ENCODE assay signal across 9 mouse cellular contexts in the genomic region with DNA sequence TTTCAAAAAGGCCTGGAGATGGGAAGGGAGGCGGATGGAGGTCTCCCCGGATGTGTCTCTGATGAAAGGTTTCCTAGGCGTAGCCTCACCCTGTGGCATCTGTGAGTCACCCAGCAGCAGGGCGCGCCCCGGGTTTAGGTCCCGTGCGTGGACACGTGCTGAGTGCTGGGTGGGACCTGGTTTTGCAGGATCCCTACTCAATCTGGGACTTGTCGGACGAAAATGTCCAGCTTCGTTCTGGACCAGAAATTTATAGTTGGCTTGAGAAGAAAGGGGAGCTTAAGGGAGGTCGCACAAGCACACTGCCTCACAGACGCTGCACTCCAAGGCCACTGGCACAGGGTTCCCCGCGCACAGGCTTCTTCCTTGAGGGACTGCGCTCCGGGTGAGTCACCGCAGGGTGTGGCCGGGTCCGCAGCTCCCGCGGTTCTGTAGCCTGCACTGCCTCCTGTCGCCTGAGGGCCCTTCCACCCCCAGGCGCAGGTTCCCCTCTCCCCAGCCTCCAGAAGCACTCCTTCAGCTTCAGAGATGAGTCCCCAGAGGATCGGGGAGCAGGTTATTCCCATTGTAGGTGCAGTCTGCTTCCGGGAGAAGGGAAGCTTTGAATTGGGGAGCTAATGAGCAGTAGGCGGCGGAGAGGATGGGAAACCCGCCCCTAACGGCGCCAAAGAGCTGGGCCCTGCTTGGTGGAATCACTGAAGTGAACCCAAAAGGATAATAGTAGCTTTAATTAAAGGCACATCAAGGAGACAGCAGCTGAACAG. TPM values are rescaled to one million over a fixed set of nuclear protein-coding genes. Genes with fewer than 3 reads are reported as not detected.
DNase-seq lines count a peak whose midpoint lies in the region; ATAC-seq and TF ChIP-seq lines count a peak whose summit lies in the region.
"Had no signal": no experiment of that assay in that cellular context is flagged by ENCODE, and none has a peak within 500 bp of the region (broad histone marks: within the 10 kb centered on the region; RNA-seq: fewer than 3 reads in every experiment).

No protein-coding gene starts in this region.

- ATAC-seq in cerebellum, adult (ENCODE audit: insufficient number of reproducible peaks, low FRiP score, low TSS enrichment): peak; percentile 83
- peak; percentile 82 for ATAC-seq in forebrain, embryonic 16.5 days
- peak; percentile 82; the same call in 1 of the 2 replicates for ATAC-seq in lung, embryonic 15.5 days (ENCODE audit: borderline replicate concordance, extremely low read depth, low FRiP score, low TSS enrichment)
- ATAC-seq in neural tube, embryonic 15.5 days (ENCODE audit: low FRiP score): peak; percentile 84

- H3K4me2 ChIP-seq in forebrain, embryonic 16.5 days (ENCODE audit: low read length): peak overlapping the region; percentile 79
- peak overlapping the region; percentile 88 for H3K4me2 ChIP-seq in lung, embryonic 15.5 days
- H3K4me2 ChIP-seq in neural tube, embryonic 15.5 days: peak overlapping the region; percentile 94

- intact Hi-C loops in heart, postnatal 25 days (cut with DNase I): loop anchor here (1.0 to 5.0 kb wide), 3 partner anchors 51 to 283 kb away; a partner anchor contains a TSS

- peak; percentile 47 to 53; a peak in 3 of 4 replicates for TF ChIP-seq POLR2A in MEL (IDR thresholded peaks at IDR 0.05; ENCODE audit: control insufficient read depth in 1 of 2, insufficient read depth in 1 of 2, low read depth in 1 of 2, low read length in 2 of 2, poor library complexity in 1 of 2)

- under 1% methylated on average over 32 of the region's 32 CpGs for WGBS in forebrain, embryonic 16.5 days
- 6% methylated on average over 32 of the region's 32 CpGs for WGBS in large intestine, adult 2 months
- 4% methylated on average over 32 of the region's 32 CpGs for WGBS in lung, embryonic 15.5 days
- 2% methylated on average over 32 of the region's 32 CpGs for WGBS in neural tube, embryonic 15.5 days

- peak overlapping the region; percentile 72 for H3K9ac ChIP-seq in MEL (ENCODE audit: control insufficient read depth, low read depth, low read length, poor library complexity, severe bottlenecking)
- H3K9ac ChIP-seq in forebrain, embryonic 16.5 days (replicated peaks; ENCODE audit: low read depth, low read length): peak overlapping the region; percentile 70
- peak overlapping the region; percentile 0; the same call in 1 of the 2 replicates for H3K9ac ChIP-seq in lung, embryonic 15.5 days
- H3K9ac ChIP-seq in neural tube, embryonic 15.5 days (replicated peaks): peak overlapping the region; percentile 47

- peak overlapping the region; percentile 79 for H3K27ac ChIP-seq in MEL (ENCODE audit: control insufficient read depth, low read depth, low read length)
- peak overlapping the region; percentile 38; the same call in 1 of the 2 replicates for H3K27ac ChIP-seq in forebrain, embryonic 16.5 days (ENCODE audit: low read length)
- H3K27ac ChIP-seq in lung, embryonic 15.5 days: no peak overlapping the region
- H3K27ac ChIP-seq in neural tube, embryonic 15.5 days (replicated peaks): peak overlapping the region; percentile 72

- H3K79me2 ChIP-seq in MEL (ENCODE audit: control insufficient read depth, insufficient read depth, low read length, poor library complexity): no peaks in the 10 kb centered on the region; the same call in 1 of the 2 replicates

- peak; percentile 54 for TF ChIP-seq RAD21 in MEL (IDR thresholded peaks at IDR 0.05; ENCODE audit: low read depth, low read length)

- H3K9me3 ChIP-seq in MEL (replicated peaks; ENCODE audit: insufficient read depth, low read length): no peaks in the 10 kb centered on the region
- no peaks in the 10 kb centered on the region for H3K9me3 ChIP-seq in forebrain, embryonic 16.5 days (ENCODE audit: control insufficient read depth, low read length)
- no peaks in the 10 kb centered on the region for H3K9me3 ChIP-seq in lung, embryonic 15.5 days
- H3K9me3 ChIP-seq in neural tube, embryonic 15.5 days (replicated peaks): no peaks in the 10 kb centered on the region

- peaks cover 0 to 7% of the 10 kb centered on the region in 2 experiments; a peak in 2 of 4 replicates for H3K36me3 ChIP-seq in MEL (ENCODE audit: control insufficient read depth in 1 of 2, insufficient read depth in 2 of 2, low read length in 2 of 2)
- no peaks in the 10 kb centered on the region for H3K36me3 ChIP-seq in forebrain, embryonic 16.5 days (ENCODE audit: control insufficient read depth, insufficient read depth)
- H3K36me3 ChIP-seq in lung, embryonic 15.5 days: no peaks in the 10 kb centered on the region
- no peaks in the 10 kb centered on the region for H3K36me3 ChIP-seq in neural tube, embryonic 15.5 days

- H3K27me3 ChIP-seq in MEL (ENCODE audit: control insufficient read depth in 1 of 2, insufficient read depth in 2 of 2, low read length in 2 of 2): no peaks in the 10 kb centered on the region
- H3K27me3 ChIP-seq in forebrain, embryonic 16.5 days (replicated peaks; ENCODE audit: control insufficient read depth, insufficient read depth, low read length): no peaks in the 10 kb centered on the region
- peaks cover 3% of the 10 kb centered on the region; the same call in 1 of the 2 replicates for H3K27me3 ChIP-seq in lung, embryonic 15.5 days
- H3K27me3 ChIP-seq in neural tube, embryonic 15.5 days (replicated peaks): no peaks in the 10 kb centered on the region

- DNase-seq in MEL (ENCODE audit: low read depth, low spot score): peak; percentile 85
- peak; percentile 81 for DNase-seq in heart, postnatal 25 days (ENCODE audit: low spot score)
- DNase-seq in large intestine, adult 2 months (ENCODE audit: low read depth, low spot score): peak; percentile 59
- peak; percentile 90 for DNase-seq in urinary bladder, postnatal 14 days (ENCODE audit: low spot score)

- peaks cover 5% of the 10 kb centered on the region in 2 experiments for H3K4me1 ChIP-seq in MEL (ENCODE audit: control insufficient read depth in 1 of 2, insufficient read depth in 2 of 2, low read length in 2 of 2)
- H3K4me1 ChIP-seq in forebrain, embryonic 16.5 days (replicated peaks; ENCODE audit: control insufficient read depth, insufficient read depth, low read length): peaks cover 9% of the 10 kb centered on the region
- H3K4me1 ChIP-seq in lung, embryonic 15.5 days: peaks cover 15% of the 10 kb centered on the region
- peaks cover 16% of the 10 kb centered on the region for H3K4me1 ChIP-seq in neural tube, embryonic 15.5 days

- TF ChIP-seq EP300 in MEL (IDR thresholded peaks at IDR 0.05; ENCODE audit: low read depth in 1 of 2, low read length in 2 of 2): peak in 1 of 2 experiments; percentile 14; a peak in 2 of 4 replicates

- peak overlapping the region; percentile 65 to 72 for H3K4me3 ChIP-seq in MEL (ENCODE audit: control insufficient read depth in 1 of 2, insufficient read depth in 1 of 2, low read depth in 2 of 2, low read length in 2 of 2)
- peak overlapping the region; percentile 48 for H3K4me3 ChIP-seq in forebrain, embryonic 16.5 days (replicated peaks; ENCODE audit: low read length)
- peak overlapping the region; percentile 41 for H3K4me3 ChIP-seq in lung, embryonic 15.5 days
- H3K4me3 ChIP-seq in neural tube, embryonic 15.5 days (replicated peaks): peak overlapping the region; percentile 42

- TF ChIP-seq CTCF in MEL (IDR thresholded peaks at IDR 0.05 in 2 of 3, conservative IDR thresholded peaks at IDR 0.05 in 1 of 3; ENCODE audit: control insufficient read depth in 1 of 3, insufficient read depth in 1 of 3, low read depth in 2 of 3, low read length in 3 of 3, poor library complexity in 1 of 3, severe bottlenecking in 1 of 3): peak in 2 of 3 experiments; percentile 55 to 65; a peak in 5 of 6 replicates

RNA-seq across cellular contexts. Expression of a gene that starts 8.4 kb away (rescaled TPM):
- total RNA-seq in MEL (2012; rRNA removed): not detected in 2 replicates
- polyA plus RNA-seq in MEL (2012; ENCODE audit: insufficient read depth in 1 of 2, insufficient read length in 2 of 2, low read depth in 1 of 2, low replicate concordance in 2 of 2, missing spikeins in 1 of 2): not detected
- 0.97 TPM in 1 of 2 replicates, not detected in the other for polyA plus RNA-seq in forebrain, embryonic 16.5 days (2015; fragmentation: Nextera tagmentation; extraction: Ambion mirVana)
- not detected for total RNA-seq in heart, postnatal 25 days (2021)
- not detected in 2 replicates for polyA plus RNA-seq in large intestine, adult 2 months (2012; rRNA removed)
- not detected in 2 replicates for polyA plus RNA-seq in lung, embryonic 15.5 days (2015; fragmentation: Nextera tagmentation; extraction: Ambion mirVana)
- polyA plus RNA-seq in neural tube, embryonic 15.5 days (2015; fragmentation: Nextera tagmentation; extraction: Ambion mirVana): 0.72 TPM in 1 of 2 replicates, not detected in the other
- total RNA-seq: layer of hippocampus, postnatal 25 days had no signal

RNA-seq across cellular contexts. Expression of a gene that starts 10.9 kb away (rescaled TPM):
- not detected in 2 replicates for total RNA-seq in MEL (2012; rRNA removed)
- not detected for polyA plus RNA-seq in MEL (2012; ENCODE audit: insufficient read depth in 1 of 2, insufficient read length in 2 of 2, low read depth in 1 of 2, low replicate concordance in 2 of 2, missing spikeins in 1 of 2)
- polyA plus RNA-seq in forebrain, embryonic 16.5 days (2015; fragmentation: Nextera tagmentation; extraction: Ambion mirVana): 1.9 and 4.2 TPM in 2 replicates
- 1 to 10 TPM; 5.9 to 6.5 TPM for total RNA-seq in heart, postnatal 25 days (2021)
- polyA plus RNA-seq in large intestine, adult 2 months (2012; rRNA removed): 14.2 and 21.6 TPM in 2 replicates
- polyA plus RNA-seq in lung, embryonic 15.5 days (2015; fragmentation: Nextera tagmentation; extraction: Ambion mirVana): 6.2 and 7.5 TPM in 2 replicates
- 354 and 420 TPM in 2 replicates for polyA plus RNA-seq in neural tube, embryonic 15.5 days (2015; fragmentation: Nextera tagmentation; extraction: Ambion mirVana)

RNA-seq across cellular contexts. Expression of a gene that starts 11.6 kb away (rescaled TPM):
- 0.08 TPM in 1 of 2 replicates, not detected in the other for total RNA-seq in MEL (2012; rRNA removed)
- under 1 TPM in 1 of 2 experiments, not detected in 1; 0.03 TPM for polyA plus RNA-seq in MEL (2012; ENCODE audit: insufficient read depth in 1 of 2, insufficient read length in 2 of 2, low read depth in 1 of 2, low replicate concordance in 2 of 2, missing spikeins in 1 of 2)
- polyA plus RNA-seq in forebrain, embryonic 16.5 days (2015; fragmentation: Nextera tagmentation; extraction: Ambion mirVana): 3.9 and 4.8 TPM in 2 replicates
- total RNA-seq in heart, postnatal 25 days (2021): 10 to 100 TPM; 38.6 to 43.2 TPM
- polyA plus RNA-seq in large intestine, adult 2 months (2012; rRNA removed): 3.7 and 6.0 TPM in 2 replicates
- 12.7 and 14.3 TPM in 2 replicates for polyA plus RNA-seq in lung, embryonic 15.5 days (2015; fragmentation: Nextera tagmentation; extraction: Ambion mirVana)
- polyA plus RNA-seq in neural tube, embryonic 15.5 days (2015; fragmentation: Nextera tagmentation; extraction: Ambion mirVana): 3.3 and 4.6 TPM in 2 replicates

RNA-seq across cellular contexts. Expression of a gene that starts 53.1 kb away (rescaled TPM):
- total RNA-seq in MEL (2012; rRNA removed): 92.3 and 99.9 TPM in 2 replicates
- 100 to 1,000 TPM in 1 of 2 experiments, 10 to 100 TPM in 1; 57.1 to 125 TPM for polyA plus RNA-seq in MEL (2012; ENCODE audit: insufficient read depth in 1 of 2, insufficient read length in 2 of 2, low read depth in 1 of 2, low replicate concordance in 2 of 2, missing spikeins in 1 of 2)
- polyA plus RNA-seq in forebrain, embryonic 16.5 days (2015; fragmentation: Nextera tagmentation; extraction: Ambion mirVana): 86.0 and 94.3 TPM in 2 replicates
- total RNA-seq in heart, postnatal 25 days (2021): 100 to 1,000 TPM; 126 to 142 TPM
- polyA plus RNA-seq in large intestine, adult 2 months (2012; rRNA removed): 48.1 and 133 TPM in 2 replicates
- 66.4 and 68.7 TPM in 2 replicates for polyA plus RNA-seq in lung, embryonic 15.5 days (2015; fragmentation: Nextera tagmentation; extraction: Ambion mirVana)
- 129 and 134 TPM in 2 replicates for polyA plus RNA-seq in neural tube, embryonic 15.5 days (2015; fragmentation: Nextera tagmentation; extraction: Ambion mirVana)

RNA-seq across cellular contexts. Expression of a gene that starts 53.4 kb away (rescaled TPM):
- 7.9 and 9.2 TPM in 2 replicates for total RNA-seq in MEL (2012; rRNA removed)
- 1 to 10 TPM in 1 of 2 experiments, not detected in 1; 7.0 TPM for polyA plus RNA-seq in MEL (2012; ENCODE audit: insufficient read depth in 1 of 2, insufficient read length in 2 of 2, low read depth in 1 of 2, low replicate concordance in 2 of 2, missing spikeins in 1 of 2)
- 6.6 TPM in 2 replicates for polyA plus RNA-seq in forebrain, embryonic 16.5 days (2015; fragmentation: Nextera tagmentation; extraction: Ambion mirVana)
- total RNA-seq in heart, postnatal 25 days (2021): 1 to 10 TPM; 8.3 to 8.4 TPM
- 0.87 and 1.3 TPM in 2 replicates for polyA plus RNA-seq in large intestine, adult 2 months (2012; rRNA removed)
- polyA plus RNA-seq in lung, embryonic 15.5 days (2015; fragmentation: Nextera tagmentation; extraction: Ambion mirVana): 10.1 and 12.6 TPM in 2 replicates
- 5.4 and 7.0 TPM in 2 replicates for polyA plus RNA-seq in neural tube, embryonic 15.5 days (2015; fragmentation: Nextera tagmentation; extraction: Ambion mirVana)

Comparison
In these comparisons a context has a peak if more than half of its experiments do, and no peak if none do; other contexts are left out.
1. H3K9ac ChIP-seq: peak in every context shown above with its lines; median percentile 72 in MEL; 70 in forebrain, embryonic 16.5 days; 47 in neural tube, embryonic 15.5 days; 0 in lung, embryonic 15.5 days.
2. RNA of a gene that starts 10.9 kb away (polyA plus RNA-seq): 354 to 420 TPM in neural tube, embryonic 15.5 days; 14.2 to 21.6 TPM in large intestine, adult 2 months, 6.2 to 7.5 TPM in lung, embryonic 15.5 days, 1.9 to 4.2 TPM in forebrain, embryonic 16.5 days and not detected in MEL; every median in the first group is over 10 times any median in the second.
3. Peak in every context shown above with its lines, with median percentiles within 50 percentile points of each other: DNase-seq, H3K4me3 ChIP-seq, ATAC-seq and H3K4me2 ChIP-seq.